Mouse (Mus musculus) small intestine, adult 2 months (tissue): ENCODE data around the gene Exoc1. TPM values are rescaled to one million over a fixed set of nuclear protein-coding genes. Genes with fewer than 3 reads are reported as not detected.

ENCODE experiments used
- H3K27ac ChIP-seq: fragments of 200-500 bp; 2 replicates; pipeline ENCODE4 v1.5.1; 2012; ENCODE audit warnings: low read depth, low read length, control low read depth, inconsistent platforms; ENCODE audit not compliant: insufficient read depth
- H3K27me3 ChIP-seq: fragments of 200-500 bp; 2 replicates; pipeline ENCODE4 v1.6.1; 2012; ENCODE audit warnings: mild to moderate bottlenecking, moderate library complexity, low read length, inconsistent platforms; ENCODE audit not compliant: control insufficient read depth, insufficient read depth
- H3K36me3 ChIP-seq: fragments of 200-500 bp; 2 replicates; pipeline ENCODE4 v1.6.1; 2012; ENCODE audit warnings: mild to moderate bottlenecking, low read length, control low read depth, inconsistent platforms; ENCODE audit not compliant: control insufficient read depth, insufficient read depth
- H3K4me1 ChIP-seq: fragments of 200-500 bp; 2 replicates; pipeline ENCODE4 v1.6.1; 2012; ENCODE audit warnings: low read length, inconsistent platforms, mixed read lengths; ENCODE audit not compliant: control insufficient read depth, insufficient read depth, insufficient read length
- H3K4me3 ChIP-seq: fragments of 200-500 bp; 2 replicates; pipeline ENCODE4 v1.5.1; 2012; ENCODE audit warnings: low read depth, mild to moderate bottlenecking, control low read depth, inconsistent platforms, low read length, moderate library complexity
- CTCF ChIP-seq: fragments of 200-500 bp; IDR thresholded peaks from 2 replicates; pipeline ENCODE4 v1.5.1; 2012; ENCODE audit warnings: low read depth, mild to moderate bottlenecking, control low read depth, inconsistent platforms, low read length, moderate library complexity, mixed read lengths; ENCODE audit not compliant: insufficient replicate concordance, insufficient read length; ENCODE audit errors: extremely low read depth
- POLR2A ChIP-seq: fragments of 200-500 bp; IDR thresholded peaks from 2 replicates; pipeline ENCODE4 v1.6.1; 2012; ENCODE audit warnings: low read depth, mild to moderate bottlenecking, control low read depth, inconsistent platforms, low read length, moderate library complexity
- WGBS: fragments of 180-500 bp; shearing (Covaris S2); methylation state at CpG from one replicate; pipeline ENCODE4 v1.1.7; 2018; 5-methylcytosine and 5-hydroxymethylcytosine counted together
- polyA plus RNA-seq: library from polyadenylated mRNA; depleted of rRNA; stranded (reverse); fragments of >200 nt; gene quantifications from 2 replicates; pipeline ENCODE4 v1.2.3, GENCODE M21; 2012; rRNA removed

Exoc1 gene
- polyA plus RNA-seq: 7.1 and 17.9 TPM in 2 replicates

DNA sequence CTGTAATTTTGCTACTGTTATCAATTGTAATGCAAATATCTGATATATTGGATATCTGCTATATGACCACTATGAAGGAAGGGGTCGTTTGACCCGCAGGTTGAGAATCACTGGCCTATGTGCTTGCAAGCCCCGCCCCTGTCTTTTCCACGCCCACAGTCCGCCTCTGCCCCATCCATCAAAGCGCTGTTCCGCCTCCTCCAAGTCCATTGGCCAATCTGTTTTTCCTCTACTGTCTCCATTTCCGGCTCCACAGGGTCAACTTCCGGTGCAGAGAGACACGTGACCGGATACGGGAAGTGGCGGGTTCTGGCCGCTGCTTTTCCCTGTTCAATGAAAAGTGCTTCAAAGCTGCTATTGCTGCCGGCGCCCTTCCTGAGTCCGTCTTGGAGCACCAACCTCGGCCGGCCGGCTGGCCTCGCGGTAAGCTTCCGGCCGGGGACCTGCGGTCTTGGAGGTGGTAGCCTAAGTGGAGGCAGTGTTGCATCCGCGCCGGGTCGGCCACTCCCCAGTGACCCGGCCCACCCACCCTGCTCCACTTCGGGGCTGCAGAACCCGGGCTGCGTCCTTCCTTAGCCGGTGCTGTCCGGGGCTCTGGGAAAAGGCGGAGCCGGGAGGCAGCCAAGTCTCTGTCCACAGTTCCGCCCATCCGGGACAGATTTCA lies at the start of gene Exoc1:
Exoc1 (plus strand) TSS at position 272 of the 664 bp plus-strand sequence.
- Histone ChIP-seq H3K27ac (peak within 1 kb of the TSS; percentile 62), H3K4me1 (no peaks in the 10 kb centered on the region; the same call in 1 of the 2 replicates), H3K36me3 (no peaks in the 10 kb centered on the region), H3K4me3 (peak within 1 kb of the TSS; percentile 98), H3K27me3 (no peaks in the 10 kb centered on the region)
- WGBS: under 1% methylated on average over 39 of the region's 39 CpGs
- no peak for TF ChIP-seq CTCF
- TF ChIP-seq POLR2A: no peak

DNA sequence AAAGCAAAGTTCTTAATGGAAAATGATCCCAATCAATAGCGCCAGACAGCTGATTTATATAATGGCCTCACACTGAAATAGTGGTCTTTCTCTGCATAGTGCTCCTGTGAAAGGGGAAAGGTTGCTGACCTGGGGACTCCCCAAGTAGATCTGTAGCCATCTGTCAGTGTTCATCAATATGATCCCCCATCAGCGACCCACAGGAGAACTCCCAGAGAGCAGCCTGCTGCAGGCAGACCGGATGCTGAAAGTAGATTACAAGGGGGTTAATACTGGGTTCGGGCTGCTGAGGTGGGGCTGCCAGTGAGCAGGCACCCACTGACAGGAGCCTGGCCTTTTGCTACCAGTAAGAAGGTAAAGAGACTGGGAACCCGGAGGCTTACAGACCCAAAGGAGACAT lies 45.3 kb upstream of the Exoc1 start, which contains the start of gene Gm7271:
Gm7271 (plus strand) TSS at position 230 of the 400 bp plus-strand sequence.
- Histone ChIP-seq H3K4me1 (no peaks in the 10 kb centered on the region), H3K27ac (no peak within 1 kb of the TSS), H3K27me3 (no peaks in the 10 kb centered on the region), H3K4me3 (no peak within 1 kb of the TSS), H3K36me3 (no peaks in the 10 kb centered on the region)
- WGBS: 55% methylated on average over 5 of the region's 5 CpGs
- TF ChIP-seq CTCF (no peak), POLR2A (no peak)

DNA sequence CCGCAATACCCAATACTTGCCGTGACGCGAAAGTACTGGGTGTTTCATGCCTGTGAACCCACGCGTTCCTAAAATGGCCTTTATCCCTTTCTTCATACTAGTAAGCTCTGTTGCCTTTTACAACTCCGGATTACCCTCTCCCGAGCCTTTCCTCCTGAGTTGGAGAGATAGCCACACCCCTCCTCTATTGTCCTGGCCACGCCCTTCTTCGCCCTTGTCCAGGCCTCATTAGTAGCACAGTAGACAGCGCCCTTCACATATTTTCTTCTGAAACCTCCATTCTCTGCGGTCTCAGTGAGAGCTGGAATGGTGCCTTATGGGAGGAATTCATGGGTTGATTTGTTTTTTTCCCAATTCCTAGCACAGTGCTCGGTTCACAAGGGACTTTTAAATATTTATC lies 34.0 kb upstream of the Exoc1 start:
- Histone ChIP-seq H3K27me3 (no peaks in the 10 kb centered on the region), H3K27ac (no peak overlapping the region), H3K4me3 (no peak overlapping the region), H3K36me3 (no peaks in the 10 kb centered on the region), H3K4me1 (no peaks in the 10 kb centered on the region)
- WGBS: 75% methylated on average over 13 of the region's 13 CpGs
- TF ChIP-seq CTCF (no peak), POLR2A (no peak)

DNA sequence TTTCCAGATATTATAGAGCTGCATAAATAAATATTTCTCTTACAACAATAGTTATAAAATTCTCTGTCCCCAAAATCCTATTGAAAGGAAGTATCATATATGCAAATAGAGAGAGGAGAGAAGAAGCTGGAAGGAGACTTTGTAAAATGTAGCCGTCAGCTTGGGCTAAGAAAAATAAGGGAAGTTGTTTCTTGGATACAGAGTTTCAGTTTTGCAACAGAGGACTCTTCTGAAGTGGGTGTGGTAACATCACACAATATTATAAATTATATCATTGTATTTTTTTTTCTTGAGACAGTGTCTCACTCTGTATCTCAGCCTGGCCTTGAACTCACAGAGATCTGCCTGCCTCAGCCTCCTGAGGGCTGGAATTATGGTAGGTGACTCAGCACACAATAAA lies 6.7 kb upstream of the Exoc1 start:
- Histone ChIP-seq H3K4me1 (no peaks in the 10 kb centered on the region; the same call in 1 of the 2 replicates), H3K27ac (no peak overlapping the region), H3K36me3 (no peaks in the 10 kb centered on the region), H3K27me3 (no peaks in the 10 kb centered on the region), H3K4me3 (no peak overlapping the region)
- 67% methylated on average over 1 of the region's 1 CpGs for WGBS
- TF ChIP-seq CTCF (no peak), POLR2A (no peak)

DNA sequence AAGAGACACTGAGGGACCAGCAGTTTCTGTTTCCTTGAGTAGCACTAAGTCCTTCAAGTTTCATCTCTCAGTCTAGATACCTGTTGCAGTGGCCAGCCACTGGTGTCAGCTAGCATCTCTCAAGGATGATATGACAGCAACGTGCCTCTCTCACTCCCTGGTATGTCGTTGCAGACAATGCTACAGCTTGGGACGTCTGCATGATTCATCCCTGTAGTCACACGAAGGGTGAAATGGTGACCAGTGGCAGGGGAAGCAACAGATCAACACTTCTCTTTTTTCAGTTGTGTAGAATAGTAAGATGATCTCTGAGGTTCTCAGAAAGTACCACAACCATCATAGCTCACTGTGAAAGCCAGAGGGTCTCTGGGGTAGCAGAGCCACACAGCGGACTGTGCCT lies 4.5 kb upstream of the Exoc1 start:
- Histone ChIP-seq H3K4me1 (no peaks in the 10 kb centered on the region; the same call in 1 of the 2 replicates), H3K36me3 (no peaks in the 10 kb centered on the region), H3K27ac (peak overlapping the region; percentile 46), H3K27me3 (no peaks in the 10 kb centered on the region), H3K4me3 (no peak overlapping the region)
- TF ChIP-seq CTCF (no peak), POLR2A (no peak)
- WGBS: 59% methylated on average over 5 of the region's 5 CpGs

DNA sequence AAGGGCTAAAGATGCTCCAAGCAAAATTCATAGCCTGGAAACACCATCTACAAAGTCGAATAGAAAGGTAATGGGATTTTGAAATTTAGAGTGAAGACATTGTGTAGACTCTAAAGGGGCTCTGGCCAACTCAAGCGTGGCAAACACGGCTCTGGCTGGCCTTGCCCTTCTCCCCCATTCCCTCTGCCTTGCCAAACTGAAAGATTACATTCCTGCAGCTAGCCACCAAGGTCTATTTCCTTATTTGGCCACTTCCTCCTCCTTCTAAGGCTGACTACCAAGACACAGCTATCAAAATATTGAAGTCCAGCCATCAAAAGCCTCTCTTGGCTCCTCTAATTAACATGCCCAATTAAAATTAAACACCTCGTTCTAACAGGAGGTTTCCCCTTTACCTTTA lies 4.0 kb upstream of the Exoc1 start:
- WGBS: 34% methylated on average over 4 of the region's 4 CpGs
- H3K4me3 ChIP-seq: no peak overlapping the region
- TF ChIP-seq POLR2A (no peak), CTCF (no peak)
- no peaks in the 10 kb centered on the region for H3K36me3 ChIP-seq
- H3K4me1 ChIP-seq: no peaks in the 10 kb centered on the region; the same call in 1 of the 2 replicates
- H3K27ac ChIP-seq: peak overlapping the region; percentile 24; the same call in 1 of the 2 replicates
- H3K27me3 ChIP-seq: no peaks in the 10 kb centered on the region

DNA sequence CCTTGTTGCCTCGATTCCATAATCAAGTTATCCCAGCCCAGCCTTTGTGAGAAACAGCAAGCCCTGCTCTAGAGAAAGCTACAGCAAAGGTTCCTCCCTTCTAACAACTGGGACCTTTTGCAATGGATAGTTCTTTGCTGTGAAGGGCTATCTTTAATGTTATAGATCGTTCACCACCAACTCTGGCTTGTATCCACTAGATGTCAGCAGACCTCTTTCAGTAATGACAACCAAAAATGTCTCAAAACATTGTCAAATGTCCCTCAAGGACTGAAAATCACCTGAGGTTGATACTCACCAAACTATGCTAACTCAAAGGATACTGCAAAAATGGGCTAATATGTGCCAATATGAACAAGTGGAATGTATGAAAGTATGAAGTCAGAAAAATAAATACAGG lies 3.3 kb upstream of the Exoc1 start:
- no peaks in the 10 kb centered on the region for H3K27me3 ChIP-seq
- no peak overlapping the region for H3K4me3 ChIP-seq
- H3K27ac ChIP-seq: peak overlapping the region; percentile 24; the same call in 1 of the 2 replicates
- 18% methylated on average over 2 of the region's 2 CpGs for WGBS
- TF ChIP-seq CTCF (no peak), POLR2A (no peak)
- no peaks in the 10 kb centered on the region; the same call in 1 of the 2 replicates for H3K4me1 ChIP-seq
- H3K36me3 ChIP-seq: no peaks in the 10 kb centered on the region

DNA sequence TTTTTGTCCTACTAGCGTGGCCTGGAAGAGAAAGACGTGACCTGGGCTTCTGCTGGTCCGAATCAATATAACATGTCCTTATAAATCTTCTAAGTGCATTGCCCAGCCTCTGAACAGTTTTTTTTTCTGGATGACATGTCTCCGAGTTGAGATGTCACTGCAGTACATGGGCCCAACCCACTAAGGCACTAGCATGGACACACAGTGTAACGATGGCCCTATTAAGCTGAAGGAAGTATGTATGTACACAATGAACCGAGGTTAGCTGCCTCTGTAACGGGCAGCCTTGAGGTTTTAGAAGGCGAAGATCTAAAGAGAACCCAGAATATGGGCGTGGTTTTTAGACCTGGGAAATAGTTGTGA lies 574 bp downstream of the Exoc1 start:
- TF ChIP-seq CTCF (no peak), POLR2A (no peak)
- Histone ChIP-seq H3K27me3 (no peaks in the 10 kb centered on the region), H3K4me1 (no peaks in the 10 kb centered on the region; the same call in 1 of the 2 replicates), H3K4me3 (peak overlapping the region; percentile 98), H3K36me3 (peaks cover 1% of the 10 kb centered on the region; the same call in 1 of the 2 replicates), H3K27ac (no peak overlapping the region)
- WGBS: 3% methylated on average over 9 of the region's 9 CpGs
